Mouse (Mus musculus) CH12.LX (cell line): Measurements from ENCODE around the gene Fgfr2. TPM values are rescaled to one million over a fixed set of nuclear protein-coding genes. Genes with fewer than 3 reads are reported as not detected.
"Not testable (repeated sequence)": the region's sequence is repeated elsewhere in the genome, so short reads cannot be mapped to it uniquely, and the experiment has no call there.

ENCODE experiments used
- DNase-seq: peaks from one replicate; pipeline ENCODE4 v3.0.0-alpha.2; 2013; ENCODE audit errors: extremely low read depth
- H3K27ac ChIP-seq: 2 replicates; pipeline ENCODE4 v1.5.1; 2012; ENCODE audit warnings: low read depth, mild to moderate bottlenecking, control low read depth, moderate library complexity; ENCODE audit not compliant: insufficient read depth
- H3K27me3 ChIP-seq: replicated peaks from 2 replicates; pipeline ENCODE3; 2012; ENCODE audit warnings: inconsistent platforms
- H3K36me3 ChIP-seq, 2 experiments: replicated peaks in 1 of 2; 2 replicates each; pipeline versions ENCODE3 to v1.6.1; 2012; ENCODE audit warnings: inconsistent platforms in 1 of 2, low read length in 1 of 2, mild to moderate bottlenecking in 1 of 2, mixed read lengths in 1 of 2, moderate library complexity in 1 of 2; ENCODE audit not compliant: control insufficient read depth in 1 of 2, insufficient read depth in 1 of 2
- H3K4me1 ChIP-seq, 2 experiments: 2 replicates each; pipeline ENCODE4 v1.6.1; 2012; ENCODE audit warnings: inconsistent platforms in 1 of 2, moderate library complexity in 1 of 2; ENCODE audit not compliant: insufficient read depth in 2 of 2, control insufficient read depth in 1 of 2
- H3K4me2 ChIP-seq: 2 replicates; pipeline ENCODE4 v1.6.1; 2012; ENCODE audit warnings: low read depth, mild to moderate bottlenecking, control low read depth; ENCODE audit not compliant: poor library complexity, insufficient read depth, severe bottlenecking
- H3K4me3 ChIP-seq, 3 experiments: fragments of 150-350 bp in 1 of 3; sonication (generic) in 1 of 3; replicated peaks in 1 of 3; 2 replicates each; pipeline versions ENCODE3 to v1.5.1; 2011 to 2012; ENCODE audit warnings: low read depth in 2 of 3, low read length in 2 of 3, mild to moderate bottlenecking in 2 of 3, moderate library complexity in 2 of 3, control low read depth in 1 of 3, improper control_type of control experiment in 1 of 3, inconsistent platforms in 1 of 3, mixed read lengths in 1 of 3; ENCODE audit not compliant: poor library complexity in 1 of 3
- H3K79me2 ChIP-seq: replicated peaks from 2 replicates; pipeline ENCODE4 v1.6.1; 2012; ENCODE audit warnings: mild to moderate bottlenecking, moderate library complexity; ENCODE audit not compliant: control insufficient read depth, poor library complexity, insufficient read depth, severe bottlenecking; ENCODE audit errors: extremely low read depth
- H3K9ac ChIP-seq: 2 replicates; pipeline ENCODE4 v1.6.1; 2012; ENCODE audit warnings: low read depth, mild to moderate bottlenecking, control low read depth, moderate library complexity; ENCODE audit not compliant: insufficient read depth
- H3K9me3 ChIP-seq: replicated peaks from 2 replicates; pipeline ENCODE3; 2012; ENCODE audit warnings: low read length, inconsistent platforms, mixed read lengths
- CTCF ChIP-seq, 2 experiments: IDR thresholded peaks in 1 of 2; conservative IDR thresholded peaks in 1 of 2; 2 replicates each; pipeline ENCODE4 v1.5.1; 2011 to 2012; ENCODE audit warnings: low read depth in 2 of 2, low read length in 2 of 2, improper control_type of control experiment in 1 of 2, inconsistent platforms in 1 of 2, mild to moderate bottlenecking in 1 of 2, moderate library complexity in 1 of 2
- E2F4 ChIP-seq: IDR thresholded peaks from 2 replicates; pipeline ENCODE4 v1.6.1; 2011; ENCODE audit warnings: low read depth, low read length, improper control_type of control experiment; ENCODE audit not compliant: insufficient replicate concordance
- IRF4 ChIP-seq: IDR thresholded peaks from 2 replicates; pipeline ENCODE4 v1.6.1; 2014; ENCODE audit warnings: low read depth, mild to moderate bottlenecking, inconsistent platforms, low read length, improper control_type of control experiment
- JUND ChIP-seq: conservative IDR thresholded peaks from 2 replicates; pipeline ENCODE4 v1.6.1; 2011; ENCODE audit warnings: low read depth, low read length, improper control_type of control experiment
- NRF1 ChIP-seq: IDR thresholded peaks from 2 replicates; pipeline ENCODE4 v1.6.1; 2014; ENCODE audit warnings: low read depth, mild to moderate bottlenecking, inconsistent platforms, low read length, improper control_type of control experiment, moderate library complexity
- PAX5 ChIP-seq: IDR thresholded peaks from 2 replicates; pipeline ENCODE4 v1.6.1; 2012; ENCODE audit warnings: low read length, inconsistent platforms, mixed read lengths
- RAD21 ChIP-seq: IDR thresholded peaks from 2 replicates; pipeline ENCODE4 v1.6.1; 2011; ENCODE audit warnings: low read depth, mild to moderate bottlenecking, low read length, improper control_type of control experiment, moderate library complexity
- SMC3 ChIP-seq: IDR thresholded peaks from 2 replicates; pipeline ENCODE4 v1.6.1; 2011; ENCODE audit warnings: low read depth, low read length, improper control_type of control experiment
- ZC3H11A ChIP-seq: IDR thresholded peaks from 2 replicates; pipeline ENCODE4 v1.6.1; 2012; ENCODE audit warnings: low read depth, mild to moderate bottlenecking, inconsistent platforms, low read length, improper control_type of control experiment
- ZKSCAN1 ChIP-seq: IDR thresholded peaks from 2 replicates; pipeline ENCODE4 v1.6.1; 2012; ENCODE audit warnings: low read depth, inconsistent platforms, low read length, improper control_type of control experiment, borderline replicate concordance
- dilution Hi-C: fragments of 300-500 bp; cut with MboI; formaldehyde crosslinking; loops from 2 replicates; pipeline ENCODE4 v1.14.3; 2020; ENCODE audit warnings: low sequenced_read_pairs; ENCODE audit not compliant: extremely low pct_unique_long_range_greater_than_20kb, extremely low pct_ligation_motif_present
- in situ Hi-C: fragments of 300-500 bp; cut with MboI; formaldehyde crosslinking; loops from 3 replicates; pipeline ENCODE4 v1.14.3; 2019; ENCODE audit warnings: low sequenced_read_pairs, low pct_ligation_motif_present, low pct_unique_long_range_greater_than_20kb, mixed read lengths
- polyA plus RNA-seq: library from polyadenylated mRNA; unstranded; fragments of >175 nt; gene quantifications from 2 replicates; pipeline ENCODE4 v1.2.1, GENCODE M21; 2012; ENCODE audit warnings: low read depth; ENCODE audit not compliant: insufficient read length
- total RNA-seq, 2 experiments: library from RNA; depleted of rRNA; stranded (reverse); fragments of 300-350 nt in 1 of 2; fragments of >200 nt in 1 of 2; gene quantifications; 2 replicates each; pipeline ENCODE4 v1.2.3; 2012 to 2014

Gene Fgfr2
- total and polyA plus RNA-seq, 3 experiments: not detected

- H3K9me3 ChIP-seq: no peaks in the 10 kb centered on the region
- H3K9ac ChIP-seq: no peak overlapping the region
- dilution Hi-C loops: no loop called here
- H3K4me3 ChIP-seq: no peak overlapping the region
- H3K4me2 ChIP-seq: no peak overlapping the region
- H3K79me2 ChIP-seq: no peaks in the 10 kb centered on the region
- H3K27ac ChIP-seq: no peak overlapping the region
- H3K4me1 ChIP-seq: no peaks in the 10 kb centered on the region
- TF ChIP-seq ZKSCAN1: no peak
- no peak for TF ChIP-seq E2F4
- no peak for TF ChIP-seq IRF4
- TF ChIP-seq, all 38 proteins: peak for 0
- Histone ChIP-seq H3K27me3 (no peaks in the 10 kb centered on the region), H3K36me3 (peaks cover 0 to 18% of the 10 kb centered on the region in 2 experiments)
- in situ Hi-C loops: loop anchor here (25.0 kb wide), 1 partner anchor 855 kb away; no protein-coding TSS in a partner anchor
- DNase-seq: no peak
Measured at GRCm38 (mm10) chr7:130492026-130492425, 2631.1 kb downstream of the Fgfr2 start.

- H3K9me3 ChIP-seq, dilution Hi-C loops, H3K4me2 ChIP-seq: not testable (repeated sequence)
Measured at GRCm38 (mm10) chr7:130479003-130479402, 2644.1 kb downstream of the Fgfr2 start.

GRCm38 (mm10) chr7:130475970-130476369 lies 2647.2 kb downstream of the Fgfr2 start:
- TF ChIP-seq CTCF (conservative IDR thresholded peaks at IDR 0.05 in 1 of 2, IDR thresholded peaks at IDR 0.05 in 1 of 2; ENCODE audit: low read depth in 2 of 2, low read length in 2 of 2): peak; percentile 82 to 84
- peak; percentile 61 for TF ChIP-seq SMC3
- no peak for TF ChIP-seq ZC3H11A
- peak; percentile 86 for TF ChIP-seq RAD21
- TF ChIP-seq IRF4: no peak
- no peak for TF ChIP-seq JUND
- TF ChIP-seq NRF1: no peak
- no peak for TF ChIP-seq PAX5
- Histone ChIP-seq H3K27me3 (no peaks in the 10 kb centered on the region), H3K79me2 (no peaks in the 10 kb centered on the region), H3K4me2 (no peak overlapping the region), H3K4me3 (no peak overlapping the region), H3K36me3 (peaks cover 4 to 24% of the 10 kb centered on the region in 2 experiments), H3K9ac (no peak overlapping the region), H3K4me1 (no peaks in the 10 kb centered on the region), H3K27ac (no peak overlapping the region), H3K9me3 (no peaks in the 10 kb centered on the region)
- dilution Hi-C loops: no loop called here
- in situ Hi-C loops: loop anchor here (25.0 kb wide), 1 partner anchor 839 kb away; no protein-coding TSS in a partner anchor
- peak; percentile 37 for DNase-seq

More at GRCm38 (mm10) chr7:130479003-130479402, 2644.1 kb downstream of the Fgfr2 start:
- not testable (repeated sequence) for H3K27me3 ChIP-seq, H3K4me1 ChIP-seq, H3K27ac ChIP-seq, H3K4me3 ChIP-seq, H3K79me2 ChIP-seq, H3K9ac ChIP-seq
- peak; percentile 12 for DNase-seq
- peaks cover 6 to 17% of the 10 kb centered on the region in 2 experiments for H3K36me3 ChIP-seq
- in situ Hi-C loops: loop anchor here (25.0 kb wide), 1 partner anchor 842 kb away; no protein-coding TSS in a partner anchor
